Mouse (Mus musculus): ENCODE results near the gene Cgn. TPM values are rescaled to one million over a fixed set of nuclear protein-coding genes. Genes with fewer than 3 reads are reported as not detected.
"Not testable (repeated sequence)": the region's sequence is repeated elsewhere in the genome, so short reads cannot be mapped to it uniquely, and the experiment has no call there.

Cgn gene
- polyA plus RNA-seq, 1 experiment: 0.20 TPM

DNA sequence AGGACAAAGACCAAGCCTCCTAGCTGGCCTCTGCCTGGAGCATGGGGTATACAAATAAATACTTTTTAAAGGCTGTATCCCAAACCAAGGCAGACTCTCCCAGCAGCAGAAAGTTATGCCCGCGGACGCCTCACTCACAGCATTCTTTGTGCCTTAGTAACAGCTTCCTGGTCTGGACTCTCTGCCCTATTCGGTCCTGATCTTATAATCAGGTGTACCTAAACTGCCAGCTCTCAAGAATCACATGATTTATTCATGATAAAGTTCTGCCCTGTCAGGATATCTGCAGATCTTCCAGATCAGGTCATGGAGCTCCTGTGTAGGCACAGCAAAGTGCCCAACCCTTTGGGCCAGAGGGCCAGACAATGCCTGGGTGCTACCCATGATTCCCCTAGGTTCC lies 3.4 kb downstream of the Cgn start:
- Histone ChIP-seq H3K4me1 (peaks cover 12% of the 10 kb centered on the region), H3K36me3 (replicated peaks; ENCODE audit: low read length) (no peaks in the 10 kb centered on the region), H3K9me3 (no peaks in the 10 kb centered on the region), H3K27me3 (replicated peaks) (peaks cover 81% of the 10 kb centered on the region), H3K4me3 (replicated peaks) (no peak overlapping the region)
- no peak for TF ChIP-seq GATA1 (IDR thresholded peaks at IDR 0.05; ENCODE audit: borderline replicate concordance, low read length)
- TF ChIP-seq FLI1 (IDR thresholded peaks at IDR 0.05; ENCODE audit: low read length): no peak

DNA sequence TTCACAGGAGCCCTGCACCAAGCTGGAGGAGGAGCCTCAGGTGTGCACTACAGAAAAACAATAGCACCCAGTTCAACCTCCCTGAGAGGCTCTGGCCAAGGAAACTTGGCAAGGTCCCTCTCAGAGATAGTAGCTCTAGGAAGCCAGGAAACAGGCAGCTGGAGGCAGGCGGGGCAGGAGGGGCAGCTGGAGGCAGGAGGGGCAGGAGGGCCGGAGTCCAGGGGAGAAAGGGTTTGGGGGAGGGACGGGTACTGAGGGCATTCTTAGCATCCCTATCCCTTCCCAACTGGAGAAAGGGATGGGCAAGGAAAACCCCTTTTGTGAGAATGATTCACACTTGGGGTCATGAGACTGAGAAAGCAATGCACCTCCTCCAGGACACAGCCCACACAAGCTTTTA lies 4.9 kb downstream of the Cgn start:
- Histone ChIP-seq H3K36me3 (replicated peaks; ENCODE audit: low read length) (no peaks in the 10 kb centered on the region), H3K4me1 (peaks cover 7% of the 10 kb centered on the region), H3K27me3 (replicated peaks) (peaks cover 74% of the 10 kb centered on the region), H3K9me3 (no peaks in the 10 kb centered on the region), H3K4me3 (replicated peaks) (no peak overlapping the region)
- no peak for TF ChIP-seq GATA1 (IDR thresholded peaks at IDR 0.05; ENCODE audit: borderline replicate concordance, low read length)
- TF ChIP-seq FLI1 (IDR thresholded peaks at IDR 0.05; ENCODE audit: low read length): no peak

DNA sequence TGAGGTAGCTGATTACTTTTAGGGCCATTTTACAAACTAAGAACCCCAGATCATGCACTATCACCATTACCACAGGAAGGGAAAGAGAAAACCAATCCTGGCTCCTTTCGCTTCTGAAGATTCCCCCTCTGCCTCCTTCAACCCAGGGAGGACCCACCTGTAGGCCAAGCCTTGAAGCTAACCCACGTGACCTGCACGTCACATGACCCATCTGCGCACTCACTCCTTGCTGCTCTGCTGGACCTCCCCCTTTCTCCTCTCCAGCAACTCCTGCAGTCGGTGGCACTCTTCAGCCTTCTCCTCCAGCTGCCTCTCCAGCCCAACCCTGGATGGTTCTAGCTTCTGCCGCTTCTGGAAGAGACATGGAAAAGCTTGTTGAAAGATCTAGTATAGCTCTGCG lies 10.4 kb downstream of the Cgn start:
- H3K9me3 ChIP-seq: no peaks in the 10 kb centered on the region
- TF ChIP-seq GATA1 (IDR thresholded peaks at IDR 0.05; ENCODE audit: borderline replicate concordance, low read length) (no peak), FLI1 (IDR thresholded peaks at IDR 0.05; ENCODE audit: low read length) (no peak)
- H3K4me1 ChIP-seq: no peaks in the 10 kb centered on the region
- no peak overlapping the region for H3K4me3 ChIP-seq (replicated peaks)
- H3K27me3 ChIP-seq (replicated peaks): peaks cover 55% of the 10 kb centered on the region
- H3K36me3 ChIP-seq (replicated peaks; ENCODE audit: low read length): no peaks in the 10 kb centered on the region

DNA sequence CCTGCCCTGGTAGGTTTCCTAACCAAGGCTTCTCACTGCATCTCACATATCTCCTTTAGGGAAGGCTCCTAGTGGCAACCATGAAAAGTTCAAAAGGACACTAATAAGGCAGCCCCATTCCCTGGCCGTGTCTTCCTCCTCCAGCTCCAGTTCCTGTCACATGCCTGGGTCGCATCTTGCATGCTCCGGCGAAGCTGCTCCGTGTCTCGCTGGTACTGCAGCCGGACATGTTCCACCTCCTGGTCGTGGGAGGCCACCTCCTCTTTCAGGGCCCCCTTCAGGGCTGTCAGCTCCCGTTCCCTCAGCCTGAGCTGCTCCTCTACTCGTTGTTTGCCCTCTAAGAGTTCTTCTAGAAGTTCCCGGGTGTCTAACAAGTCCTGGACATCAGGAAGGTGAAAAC lies 12.3 kb downstream of the Cgn start:
- Histone ChIP-seq H3K27me3 (replicated peaks) (peaks cover 41% of the 10 kb centered on the region), H3K9me3 (no peaks in the 10 kb centered on the region), H3K4me1 (no peaks in the 10 kb centered on the region), H3K36me3 (replicated peaks; ENCODE audit: low read length) (no peaks in the 10 kb centered on the region), H3K4me3 (replicated peaks) (no peak overlapping the region)
- no peak for TF ChIP-seq GATA1 (IDR thresholded peaks at IDR 0.05; ENCODE audit: borderline replicate concordance, low read length)

DNA sequence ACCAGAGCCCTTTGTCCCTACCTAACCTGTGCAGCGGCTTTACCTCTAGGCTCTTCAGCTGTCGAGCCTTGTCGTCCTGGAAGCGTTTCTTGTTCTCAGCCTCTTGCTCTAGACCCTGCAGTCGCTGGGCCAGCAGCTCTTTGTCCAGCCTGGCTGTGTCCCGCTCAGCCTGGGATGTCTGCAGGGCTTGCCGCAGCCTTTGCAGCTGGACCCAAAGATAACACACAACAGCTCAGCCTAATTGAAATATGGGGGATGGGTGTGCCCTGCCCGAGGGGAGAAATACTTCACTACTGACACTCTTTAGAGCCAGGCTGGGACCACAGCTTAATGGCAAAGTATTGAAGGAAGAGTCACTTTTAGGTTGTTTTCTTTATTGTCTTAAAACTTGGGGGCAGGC lies 20.8 kb downstream of the Cgn start:
- not testable (repeated sequence) for H3K36me3 ChIP-seq (replicated peaks; ENCODE audit: low read length); H3K4me1 ChIP-seq; H3K4me3 ChIP-seq (replicated peaks); H3K9me3 ChIP-seq; H3K27me3 ChIP-seq (replicated peaks)

DNA sequence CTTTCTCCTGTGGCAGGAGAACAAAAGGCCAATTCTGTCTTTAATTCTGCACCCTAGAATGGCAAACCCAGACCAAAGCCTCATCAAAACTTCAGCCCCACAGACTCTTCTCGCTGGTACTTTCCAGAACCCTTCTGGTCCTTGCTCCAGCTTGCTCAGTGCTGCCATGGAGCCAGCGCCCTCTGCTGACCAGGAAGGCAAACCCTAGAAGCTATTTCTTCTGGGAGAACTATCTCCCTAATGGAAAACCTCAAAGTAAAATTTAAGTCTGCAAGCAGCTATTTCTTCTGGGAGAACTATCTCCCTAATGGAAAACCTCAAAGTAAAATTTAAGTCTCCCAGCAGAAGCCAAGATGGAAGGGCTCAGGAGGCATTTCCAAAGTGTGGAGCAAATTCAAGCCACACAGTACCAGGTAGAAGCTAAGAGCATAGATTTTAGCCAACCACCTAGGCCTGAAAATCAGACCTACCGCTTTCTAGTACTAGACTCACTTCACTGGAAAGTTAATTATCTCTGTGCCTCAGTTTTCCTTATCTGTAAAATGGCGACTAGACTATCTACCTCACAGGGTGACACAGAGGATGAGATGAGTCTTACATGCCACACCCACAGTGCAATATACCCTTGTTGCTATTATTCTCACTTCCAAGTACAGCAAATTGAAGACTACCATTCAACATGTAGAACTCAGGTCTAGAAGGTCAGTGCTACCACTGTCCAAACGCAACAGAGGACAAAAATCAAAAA lies 21.6 kb downstream of the Cgn start:
- H3K9me3 ChIP-seq; H3K27me3 ChIP-seq (replicated peaks); H3K4me3 ChIP-seq (replicated peaks); H3K4me1 ChIP-seq; H3K36me3 ChIP-seq (replicated peaks; ENCODE audit: low read length): not testable (repeated sequence)

DNA sequence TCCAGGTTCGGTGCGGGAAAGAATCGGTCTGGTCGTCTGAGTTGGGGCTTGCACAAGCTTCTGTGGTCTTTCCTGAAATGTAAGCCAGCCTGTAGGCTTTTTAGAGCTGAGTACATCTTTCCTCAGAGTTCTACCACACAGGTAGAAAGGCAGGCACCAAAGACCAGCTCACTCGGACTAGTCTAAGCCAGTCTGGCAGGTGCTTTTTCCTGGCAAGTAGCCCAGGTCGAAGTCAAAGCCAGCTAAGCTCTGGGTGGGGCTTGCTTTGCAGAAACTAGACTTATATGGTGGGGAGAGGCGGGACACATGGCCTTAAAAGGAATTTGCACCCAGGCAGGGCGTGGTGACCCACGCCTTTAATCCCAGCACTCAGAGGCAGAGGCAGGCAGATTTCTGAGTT lies 27.9 kb downstream of the Cgn start:
- H3K9me3 ChIP-seq; H3K4me1 ChIP-seq; H3K36me3 ChIP-seq (replicated peaks; ENCODE audit: low read length); H3K27me3 ChIP-seq (replicated peaks): not testable (repeated sequence)
- H3K4me3 ChIP-seq (replicated peaks): peak overlapping the region; percentile 50

DNA sequence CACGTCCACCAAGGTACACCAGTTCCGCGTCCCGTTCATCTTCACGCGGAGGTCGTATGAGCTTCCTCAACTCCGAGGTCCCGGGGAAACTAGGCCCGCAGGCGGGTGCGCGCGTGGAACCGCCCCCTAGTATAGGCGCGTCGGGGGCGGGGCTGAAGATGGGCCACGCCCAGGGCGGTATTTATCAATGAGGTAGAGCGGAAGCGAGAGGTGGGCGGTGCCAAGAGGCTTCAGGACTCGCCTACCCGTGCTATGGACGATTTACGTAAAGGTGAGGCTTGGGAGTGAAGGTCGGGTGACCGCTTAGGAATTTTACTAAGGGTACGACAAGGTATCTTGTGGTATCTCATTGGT lies 28.3 kb downstream of the Cgn start:
- H3K4me1 ChIP-seq; H3K4me3 ChIP-seq (replicated peaks); H3K27me3 ChIP-seq (replicated peaks); H3K9me3 ChIP-seq; H3K36me3 ChIP-seq (replicated peaks; ENCODE audit: low read length): not testable (repeated sequence)

DNA sequence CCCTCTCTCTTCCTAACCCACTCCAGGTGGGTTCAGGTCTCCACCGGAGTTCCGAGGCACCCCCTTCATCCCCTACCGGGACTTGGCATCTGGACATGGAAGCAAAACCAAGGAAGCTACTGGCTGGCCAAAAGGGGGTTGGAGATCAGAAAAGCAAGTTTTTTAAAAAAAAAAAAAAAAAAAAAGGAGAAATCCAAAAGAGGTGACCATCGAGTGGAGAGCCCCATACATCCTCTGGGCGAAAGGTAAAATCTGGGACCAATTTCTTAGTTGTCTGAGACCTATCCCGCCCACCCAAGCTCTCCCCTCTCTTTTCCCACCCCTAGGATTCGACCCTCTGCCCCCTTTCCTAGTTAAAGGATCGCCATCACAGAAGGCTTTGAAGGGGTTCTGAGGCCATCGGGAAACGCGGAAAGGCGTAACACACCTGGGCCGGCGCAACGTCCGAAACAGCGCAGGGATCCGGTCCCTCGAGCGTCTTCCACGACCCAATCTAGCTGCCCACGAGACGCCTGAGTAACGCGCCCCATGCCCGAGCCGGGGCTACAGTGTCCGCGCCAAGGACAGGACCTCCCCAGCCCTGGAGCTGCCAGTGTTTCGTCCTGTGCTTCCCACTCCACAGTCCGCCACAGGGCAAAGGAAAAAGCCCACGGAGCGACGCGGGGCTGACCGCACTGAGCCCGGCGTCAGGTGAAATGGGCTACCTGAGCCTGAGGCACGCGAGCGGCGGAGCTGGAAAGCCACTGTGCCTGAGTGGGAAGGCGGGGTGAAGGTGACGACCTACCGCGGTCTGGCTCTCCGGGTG lies 28.8 kb downstream of the Cgn start:
- not testable (repeated sequence) for H3K9me3 ChIP-seq; H3K27me3 ChIP-seq (replicated peaks); H3K36me3 ChIP-seq (replicated peaks; ENCODE audit: low read length); H3K4me1 ChIP-seq
- H3K4me3 ChIP-seq (replicated peaks): peak overlapping the region; percentile 86

DNA sequence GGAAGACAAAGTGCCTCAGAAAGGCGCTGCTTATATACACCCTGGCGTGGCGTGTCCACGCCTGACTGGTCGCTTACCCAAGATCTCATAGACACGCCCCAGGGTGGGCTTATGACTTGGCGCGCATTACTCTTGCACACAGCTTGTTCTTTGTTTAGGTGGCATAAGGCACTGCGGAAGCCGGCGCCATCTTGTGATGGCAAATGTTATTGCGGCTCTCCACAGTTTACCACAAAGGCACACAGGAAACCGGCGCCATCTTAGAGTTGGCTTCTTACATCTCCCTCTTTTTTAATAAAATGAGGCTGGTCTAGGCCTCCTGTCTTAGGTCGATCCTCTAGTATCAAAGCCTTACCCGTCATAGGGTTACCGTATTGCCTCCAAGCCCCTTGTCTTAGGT lies 40.6 kb downstream of the Cgn start:
- H3K9me3 ChIP-seq: peaks cover 31% of the 10 kb centered on the region

DNA sequence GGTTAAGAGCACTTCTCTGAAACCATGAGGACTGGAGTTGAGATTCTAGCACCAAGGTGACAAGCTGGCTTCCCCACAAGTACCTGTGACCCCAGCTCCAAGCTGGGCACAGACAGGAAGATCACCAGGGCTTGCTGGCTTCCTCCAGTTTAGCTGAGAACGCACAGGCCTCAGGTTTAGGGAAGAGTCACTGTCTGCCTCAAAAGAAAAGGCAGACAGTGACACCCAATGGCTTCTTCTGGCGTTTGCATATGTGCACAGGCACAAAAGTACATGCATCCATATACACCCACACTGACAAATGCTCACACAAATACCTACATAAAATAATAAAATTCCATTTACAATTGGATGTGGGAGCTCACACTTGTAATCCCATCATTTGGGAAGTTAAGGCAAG lies 62.7 kb downstream of the Cgn start:
- H3K27me3 ChIP-seq (replicated peaks); H3K36me3 ChIP-seq (replicated peaks; ENCODE audit: low read length); H3K9me3 ChIP-seq; H3K4me1 ChIP-seq; H3K4me3 ChIP-seq (replicated peaks): not testable (repeated sequence)

More for the DNA sequence above, 40.6 kb downstream of the Cgn start:
- Histone ChIP-seq H3K36me3 (replicated peaks; ENCODE audit: low read length) (no peaks in the 10 kb centered on the region), H3K4me1 (no peaks in the 10 kb centered on the region), H3K27me3 (replicated peaks) (no peaks in the 10 kb centered on the region), H3K4me3 (replicated peaks) (no peak overlapping the region)
- no peak for TF ChIP-seq GATA1 (IDR thresholded peaks at IDR 0.05; ENCODE audit: borderline replicate concordance, low read length)
- no peak for TF ChIP-seq FLI1 (IDR thresholded peaks at IDR 0.05; ENCODE audit: low read length)

DNA sequence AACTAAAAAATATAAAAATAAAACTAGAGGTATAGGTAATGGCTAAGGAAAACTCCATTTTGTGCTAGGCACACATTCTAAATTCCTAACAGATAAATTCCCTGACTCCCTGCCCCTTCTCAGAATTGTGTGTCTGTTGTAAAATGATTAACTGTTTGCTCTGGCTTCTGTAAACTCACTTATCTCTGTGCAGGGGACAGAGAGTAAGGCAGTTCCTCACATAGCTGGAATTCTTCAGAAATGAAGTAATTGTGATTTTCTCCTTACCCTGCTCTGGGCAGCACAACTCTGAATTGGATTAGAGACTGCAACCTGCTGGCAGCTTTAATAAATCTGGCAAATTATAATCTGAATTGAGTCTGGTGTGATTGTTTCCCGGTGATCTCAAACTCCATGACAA lies 68.0 kb downstream of the Cgn start:
- not testable (repeated sequence) for H3K27me3 ChIP-seq (replicated peaks); H3K4me3 ChIP-seq (replicated peaks); H3K9me3 ChIP-seq; H3K4me1 ChIP-seq; H3K36me3 ChIP-seq (replicated peaks; ENCODE audit: low read length)

DNA sequence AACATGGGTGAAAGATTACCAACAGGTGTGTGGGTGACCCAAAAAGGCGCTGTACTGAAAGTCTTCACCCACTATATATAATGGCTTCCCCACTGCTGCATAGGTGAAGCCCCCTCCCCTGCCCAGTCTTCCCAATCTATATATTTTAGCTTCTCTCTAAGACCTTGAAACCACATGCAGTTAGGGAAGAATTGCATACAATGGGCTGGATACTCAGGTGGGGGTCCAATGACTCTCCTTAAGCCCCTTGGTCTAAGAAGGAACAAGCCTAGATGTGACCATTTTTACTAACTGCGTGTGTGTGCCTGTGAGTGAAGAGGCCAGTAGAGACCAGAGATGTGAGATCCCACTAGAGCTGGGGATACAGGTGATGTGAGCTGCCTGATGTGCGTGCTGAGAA lies 72.9 kb downstream of the Cgn start:
- H3K4me1 ChIP-seq: not testable (repeated sequence)

DNA sequence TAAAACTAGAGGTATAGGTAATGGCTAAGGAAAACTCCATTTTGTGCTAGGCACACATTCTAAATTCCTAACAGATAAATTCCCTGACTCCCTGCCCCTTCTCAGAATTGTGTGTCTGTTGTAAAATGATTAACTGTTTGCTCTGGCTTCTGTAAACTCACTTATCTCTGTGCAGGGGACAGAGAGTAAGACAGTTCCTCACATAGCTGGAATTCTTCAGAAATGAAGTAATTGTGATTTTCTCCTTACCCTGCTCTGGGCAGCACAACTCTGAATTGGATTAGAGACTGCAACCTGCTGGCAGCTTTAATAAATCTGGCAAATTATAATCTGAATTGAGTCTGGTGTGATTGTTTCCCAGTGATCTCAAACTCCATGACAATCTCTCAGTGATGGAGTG lies 75.7 kb downstream of the Cgn start:
- not testable (repeated sequence) for H3K9me3 ChIP-seq; H3K4me3 ChIP-seq (replicated peaks); H3K36me3 ChIP-seq (replicated peaks; ENCODE audit: low read length); H3K4me1 ChIP-seq; H3K27me3 ChIP-seq (replicated peaks)

More for the DNA sequence above, 72.9 kb downstream of the Cgn start:
- not testable (repeated sequence) for H3K36me3 ChIP-seq (replicated peaks; ENCODE audit: low read length); H3K9me3 ChIP-seq; H3K4me3 ChIP-seq (replicated peaks); H3K27me3 ChIP-seq (replicated peaks)

Measured in megakaryocyte, embryonic 14.5 days (primary cell).